Mouse (Mus musculus) megakaryocyte, embryonic 14.5 days (primary cell): ENCODE results near the gene Fli1. TPM values are rescaled to one million over a fixed set of nuclear protein-coding genes. Genes with fewer than 3 reads are reported as not detected.

Source experiments
- H3K27me3 ChIP-seq: replicated peaks from 2 replicates; pipeline ENCODE3; 2012; ENCODE audit warnings: inconsistent platforms
- H3K36me3 ChIP-seq: replicated peaks from 2 replicates; pipeline ENCODE3; 2012; ENCODE audit warnings: low read length, inconsistent platforms, mixed read lengths
- H3K4me1 ChIP-seq: 2 replicates; pipeline ENCODE4 v1.6.1; 2012; ENCODE audit warnings: inconsistent platforms
- H3K4me3 ChIP-seq: replicated peaks from 2 replicates; pipeline ENCODE3; 2012; ENCODE audit warnings: moderate library complexity, mild to moderate bottlenecking, inconsistent platforms
- H3K9me3 ChIP-seq: 2 replicates; pipeline ENCODE4 v1.6.1; 2012; ENCODE audit warnings: inconsistent platforms
- FLI1 ChIP-seq: IDR thresholded peaks from 2 replicates; pipeline ENCODE4 v1.6.1; 2012; ENCODE audit warnings: low read length, inconsistent platforms, mixed read lengths
- GATA1 ChIP-seq: IDR thresholded peaks from 3 replicates; pipeline ENCODE4 v1.6.1; 2012; ENCODE audit warnings: mixed read lengths, low read length, inconsistent platforms, borderline replicate concordance
- polyA plus RNA-seq: library from polyadenylated mRNA; stranded (reverse); fragments of >175 nt; gene quantifications from 2 replicates; pipeline ENCODE4 v1.2.3, GENCODE M21; 2012; ENCODE audit warnings: low replicate concordance; ENCODE audit not compliant: insufficient read depth

Gene Fli1
- polyA plus RNA-seq, 1 experiment: 61.7 TPM

DNA sequence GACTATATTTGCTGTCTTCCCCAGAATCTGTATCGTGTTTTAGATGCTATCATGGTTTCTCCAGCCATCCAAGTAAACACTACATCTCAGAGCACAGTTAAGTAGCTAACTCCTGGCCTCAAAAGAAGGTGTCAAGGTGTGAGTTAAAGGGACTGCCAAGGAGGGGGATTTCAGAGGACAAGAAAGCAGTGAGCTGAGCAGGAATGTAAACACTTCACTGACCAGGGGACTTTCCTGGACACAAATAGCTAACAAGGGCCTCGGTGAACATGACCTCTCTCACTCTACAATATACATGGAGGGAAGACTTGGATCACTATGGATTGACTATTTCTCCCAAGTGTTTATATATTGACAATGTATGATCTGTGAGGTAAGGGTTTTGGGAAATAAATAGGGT is 49.9 kb downstream of the Fli1 start:
- no peaks in the 10 kb centered on the region for H3K27me3 ChIP-seq
- H3K36me3 ChIP-seq: peaks cover 98% of the 10 kb centered on the region
- H3K9me3 ChIP-seq: no peaks in the 10 kb centered on the region
- H3K4me3 ChIP-seq: no peak overlapping the region
- TF ChIP-seq GATA1: no peak
- no peak for TF ChIP-seq FLI1
- H3K4me1 ChIP-seq: peaks cover 100% of the 10 kb centered on the region

DNA sequence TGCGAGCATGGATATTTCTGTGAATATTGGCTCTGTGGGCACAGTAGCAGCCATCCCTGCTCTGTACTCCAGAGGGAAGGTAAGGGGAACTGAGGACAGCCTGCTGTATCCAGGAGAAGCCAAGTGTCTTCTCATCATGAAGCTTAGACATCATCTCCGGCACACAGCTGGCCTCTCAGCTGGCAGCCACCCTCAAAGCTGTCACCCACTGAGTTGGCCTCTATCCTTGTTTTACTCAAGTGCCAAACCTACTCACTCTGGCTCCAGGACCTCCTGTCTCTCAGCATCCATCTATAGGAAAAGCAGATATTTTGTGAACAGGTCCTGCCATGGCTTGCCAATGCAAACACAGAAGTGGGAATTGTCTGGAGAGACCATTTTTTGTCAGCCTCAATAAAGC is 51.2 kb downstream of the Fli1 start:
- Histone ChIP-seq H3K4me1 (peaks cover 100% of the 10 kb centered on the region), H3K36me3 (peaks cover 96% of the 10 kb centered on the region), H3K9me3 (no peaks in the 10 kb centered on the region), H3K4me3 (peak overlapping the region; percentile 12), H3K27me3 (no peaks in the 10 kb centered on the region)
- no peak for TF ChIP-seq FLI1
- TF ChIP-seq GATA1: no peak

DNA sequence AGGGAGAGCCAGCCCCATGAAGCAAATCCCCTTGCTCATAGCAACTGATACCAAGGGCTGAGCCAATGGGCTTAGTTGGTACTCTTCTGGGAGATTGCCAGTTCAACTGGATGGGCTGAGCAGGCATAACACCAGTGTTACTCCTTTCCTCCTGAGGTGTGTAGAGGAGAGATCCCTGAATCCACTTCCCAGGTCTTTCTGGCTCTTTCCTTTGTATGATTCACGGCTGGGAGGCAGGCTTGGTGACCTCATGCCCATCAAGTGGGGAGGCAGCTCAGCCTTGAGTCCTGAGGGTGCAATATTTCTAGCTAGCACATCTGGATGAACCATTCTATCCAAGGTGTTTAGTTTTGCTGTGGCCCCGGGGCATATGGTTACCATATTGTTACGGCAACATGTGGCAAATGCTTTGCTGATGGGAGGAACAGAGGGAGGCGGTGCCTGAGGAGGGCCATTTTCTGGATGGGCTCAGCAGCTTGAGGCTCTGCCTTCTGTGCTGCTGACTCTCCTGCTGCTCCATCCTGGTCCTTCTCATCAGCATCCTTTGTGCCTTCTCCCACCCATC is 52.8 kb downstream of the Fli1 start:
- peaks cover 100% of the 10 kb centered on the region for H3K4me1 ChIP-seq
- TF ChIP-seq GATA1 (no peak), FLI1 (no peak)
- H3K4me3 ChIP-seq: peak overlapping the region; percentile 26
- no peaks in the 10 kb centered on the region for H3K27me3 ChIP-seq
- no peaks in the 10 kb centered on the region for H3K9me3 ChIP-seq
- peaks cover 96% of the 10 kb centered on the region for H3K36me3 ChIP-seq

DNA sequence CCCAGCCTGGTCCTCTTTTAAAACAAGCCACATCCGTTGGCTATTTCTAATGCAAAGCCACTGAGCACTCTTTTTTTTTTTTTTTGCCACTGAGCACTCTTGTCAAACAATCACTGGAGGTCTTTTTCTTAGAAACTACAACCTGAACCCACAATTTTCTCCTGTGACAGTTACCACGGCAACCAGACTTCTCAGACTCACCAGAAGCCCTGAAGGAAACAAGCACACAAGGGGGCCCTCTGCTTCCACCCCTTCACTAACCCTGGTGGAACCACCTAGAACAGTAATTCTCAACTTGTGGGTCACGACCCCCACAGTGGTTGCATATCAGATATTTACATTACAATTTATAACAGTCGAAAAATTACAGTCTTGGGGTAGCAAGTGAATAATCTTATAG is 53.3 kb downstream of the Fli1 start:
- Histone ChIP-seq H3K27me3 (no peaks in the 10 kb centered on the region), H3K36me3 (peaks cover 96% of the 10 kb centered on the region), H3K4me1 (peaks cover 100% of the 10 kb centered on the region), H3K4me3 (no peak overlapping the region), H3K9me3 (no peaks in the 10 kb centered on the region)
- no peak for TF ChIP-seq FLI1
- no peak for TF ChIP-seq GATA1

DNA sequence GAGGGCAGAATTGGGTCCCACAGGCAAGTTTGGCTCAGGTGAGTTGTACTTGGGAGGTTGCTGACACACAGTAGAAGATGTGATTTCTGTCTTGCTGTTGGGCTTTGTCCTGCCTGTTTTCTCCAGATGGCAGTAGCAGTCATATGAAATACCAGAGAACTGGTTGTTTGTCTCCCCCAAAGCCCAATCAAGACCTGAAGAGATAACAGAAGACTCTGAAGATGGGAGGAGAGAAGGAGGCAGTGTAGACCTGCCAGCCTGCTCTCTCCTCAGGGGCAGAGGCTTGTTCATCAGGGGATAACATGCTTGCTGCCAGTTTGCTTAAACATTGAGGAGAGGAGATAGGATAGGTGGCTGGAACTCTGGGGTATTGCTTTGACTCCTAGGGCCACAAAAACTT is 54.0 kb downstream of the Fli1 start:
- Histone ChIP-seq H3K4me3 (peak overlapping the region; percentile 53), H3K9me3 (no peaks in the 10 kb centered on the region)
- no peak for TF ChIP-seq GATA1
- TF ChIP-seq FLI1: no peak

DNA sequence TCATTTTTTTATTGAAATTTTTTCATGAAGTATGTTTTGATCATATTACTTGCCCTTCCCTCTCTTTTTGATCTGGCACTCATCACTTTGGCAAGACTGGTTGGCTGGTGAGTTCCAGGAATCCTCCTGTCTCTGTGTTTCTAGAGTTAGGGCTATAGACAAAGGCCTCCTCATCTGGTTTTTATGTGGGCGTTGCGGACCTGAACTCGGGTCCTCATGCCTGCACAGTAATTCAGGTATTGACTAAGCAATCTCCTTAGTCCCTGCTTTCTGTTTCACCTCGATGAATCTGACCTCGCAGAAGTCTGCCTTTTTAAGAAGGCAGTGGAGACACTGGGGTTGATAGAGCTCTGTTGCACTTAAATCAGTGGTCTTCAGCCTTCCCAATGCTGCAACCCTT is 54.8 kb downstream of the Fli1 start:
- no peaks in the 10 kb centered on the region for H3K27me3 ChIP-seq
- no peaks in the 10 kb centered on the region for H3K9me3 ChIP-seq
- peaks cover 100% of the 10 kb centered on the region for H3K4me1 ChIP-seq
- no peak overlapping the region for H3K4me3 ChIP-seq
- peaks cover 97% of the 10 kb centered on the region for H3K36me3 ChIP-seq
- TF ChIP-seq GATA1 (no peak), FLI1 (no peak)

More for the DNA sequence above, 54.0 kb downstream of the Fli1 start:
- Histone ChIP-seq H3K27me3 (no peaks in the 10 kb centered on the region), H3K36me3 (peaks cover 96% of the 10 kb centered on the region), H3K4me1 (peaks cover 100% of the 10 kb centered on the region)

DNA sequence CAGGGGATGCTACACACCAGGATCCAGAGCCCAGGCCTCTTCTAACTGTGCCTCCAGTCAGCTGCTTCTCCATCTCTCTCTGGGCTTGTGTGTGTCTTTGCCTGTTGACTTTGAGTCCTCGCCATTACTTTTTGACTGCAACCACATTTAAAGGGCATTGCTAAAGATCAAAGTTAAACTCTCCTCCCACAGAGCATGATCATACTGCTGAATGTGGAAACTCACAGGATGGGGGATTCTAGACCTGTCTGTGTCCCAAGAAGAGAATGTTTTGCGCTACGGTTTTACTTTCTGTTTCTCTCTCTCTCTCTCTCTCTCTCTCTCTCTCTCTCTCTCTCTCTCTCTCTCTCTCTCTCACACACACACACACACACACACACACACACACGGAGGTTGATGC is 55.3 kb downstream of the Fli1 start:
- Histone ChIP-seq H3K4me3 (peak overlapping the region; percentile 78), H3K27me3 (no peaks in the 10 kb centered on the region), H3K9me3 (no peaks in the 10 kb centered on the region), H3K36me3 (peaks cover 97% of the 10 kb centered on the region), H3K4me1 (peaks cover 100% of the 10 kb centered on the region)
- no peak for TF ChIP-seq GATA1
- TF ChIP-seq FLI1: no peak

DNA sequence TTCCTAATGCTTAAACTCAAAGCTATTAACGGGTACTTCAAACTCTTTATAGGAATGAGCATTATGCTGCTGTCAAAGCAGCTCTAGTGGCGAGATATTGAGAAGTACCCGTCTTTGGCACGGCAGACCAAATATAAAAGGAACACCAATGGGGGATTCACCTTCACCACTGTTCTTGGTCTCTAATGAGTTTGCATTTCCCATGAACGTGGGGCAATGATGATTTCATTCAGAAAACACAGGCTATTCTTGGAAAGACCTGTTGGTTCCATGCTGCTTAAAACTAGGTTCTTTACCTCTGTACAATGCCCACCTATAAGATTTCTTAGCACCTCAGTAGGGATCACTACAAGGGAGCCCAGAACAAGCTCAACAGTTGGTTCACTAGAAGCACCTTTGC is 62.2 kb downstream of the Fli1 start:
- TF ChIP-seq GATA1: no peak
- TF ChIP-seq FLI1: no peak
- no peak overlapping the region for H3K4me3 ChIP-seq
- H3K9me3 ChIP-seq: no peaks in the 10 kb centered on the region
- H3K36me3 ChIP-seq: peaks cover 99% of the 10 kb centered on the region
- peaks cover 100% of the 10 kb centered on the region for H3K4me1 ChIP-seq
- no peaks in the 10 kb centered on the region for H3K27me3 ChIP-seq

DNA sequence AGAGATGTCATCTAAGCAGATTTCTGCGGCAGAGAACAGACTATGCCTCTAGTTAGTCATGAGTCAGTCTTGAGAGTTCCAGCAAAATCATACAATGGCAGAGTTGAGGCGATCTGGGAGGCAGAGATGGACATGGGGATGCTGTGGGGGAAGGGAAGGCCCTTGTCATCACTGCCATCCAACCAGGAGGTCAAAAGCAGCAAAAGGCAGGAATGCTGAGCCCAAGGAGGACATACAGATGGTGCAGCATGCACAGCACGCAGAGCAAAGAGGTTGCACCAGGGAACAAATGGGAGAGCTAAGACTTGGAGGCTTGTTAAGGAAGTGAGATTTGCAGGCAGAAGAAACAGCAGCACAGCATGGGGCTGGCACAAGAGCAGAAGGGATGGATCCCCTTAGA is 63.9 kb downstream of the Fli1 start:
- Histone ChIP-seq H3K4me3 (peak overlapping the region; percentile 71), H3K36me3 (peaks cover 99% of the 10 kb centered on the region), H3K4me1 (peaks cover 100% of the 10 kb centered on the region), H3K27me3 (no peaks in the 10 kb centered on the region), H3K9me3 (no peaks in the 10 kb centered on the region)
- no peak for TF ChIP-seq GATA1
- TF ChIP-seq FLI1: no peak

DNA sequence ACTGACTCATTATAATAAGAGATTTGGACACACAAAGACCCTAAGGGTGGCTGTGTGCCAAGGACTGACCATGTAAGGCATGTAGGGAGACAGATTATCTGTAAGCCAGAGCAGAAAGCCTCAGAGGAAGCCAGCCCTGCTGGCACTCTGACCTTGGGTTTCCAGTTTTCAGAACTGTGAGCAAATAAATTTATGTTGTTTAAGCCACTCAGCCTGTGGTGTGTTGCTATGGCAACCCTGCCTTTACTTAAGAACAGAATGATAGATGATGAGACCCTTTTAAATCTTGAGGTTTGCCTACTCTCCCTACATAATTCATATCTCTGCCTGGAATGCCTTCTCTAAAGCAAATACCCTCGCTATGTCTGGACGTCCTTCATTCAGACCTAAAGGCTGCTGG is 64.6 kb downstream of the Fli1 start:
- Histone ChIP-seq H3K4me1 (peaks cover 100% of the 10 kb centered on the region), H3K4me3 (no peak overlapping the region), H3K36me3 (peaks cover 99% of the 10 kb centered on the region), H3K9me3 (no peaks in the 10 kb centered on the region), H3K27me3 (no peaks in the 10 kb centered on the region)
- TF ChIP-seq GATA1: no peak
- no peak for TF ChIP-seq FLI1

DNA sequence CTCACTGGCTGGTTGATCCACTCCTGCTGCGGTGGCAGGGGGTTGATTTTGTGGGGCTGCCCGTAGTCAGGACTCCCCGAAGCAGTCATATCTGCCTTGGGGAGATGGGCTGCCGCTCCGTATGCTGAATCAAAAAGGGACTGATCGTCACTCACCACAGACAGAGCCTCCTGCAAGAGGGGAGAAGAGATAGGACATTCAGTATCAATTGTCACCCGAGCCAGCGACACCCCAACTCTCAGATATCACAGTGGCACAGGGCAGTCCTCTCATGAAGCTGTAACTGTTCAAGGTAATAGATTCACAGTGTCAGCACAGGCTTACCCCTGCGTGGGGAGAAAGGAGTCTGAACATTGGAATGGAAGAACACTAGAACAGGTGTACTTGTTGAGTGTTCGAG is 66.1 kb downstream of the Fli1 start:
- peaks cover 100% of the 10 kb centered on the region for H3K4me1 ChIP-seq
- no peak for TF ChIP-seq FLI1
- TF ChIP-seq GATA1: no peak
- no peak overlapping the region for H3K4me3 ChIP-seq
- no peaks in the 10 kb centered on the region for H3K27me3 ChIP-seq
- H3K9me3 ChIP-seq: no peaks in the 10 kb centered on the region
- peaks cover 99% of the 10 kb centered on the region for H3K36me3 ChIP-seq
